Mouse (Mus musculus) testis, adult 2 months (tissue): ENCODE measurements around the gene Serpinb13. TPM values are rescaled to one million over a fixed set of nuclear protein-coding genes. Genes with fewer than 3 reads are reported as not detected.
"Not testable (repeated sequence)": the region's sequence is repeated elsewhere in the genome, so short reads cannot be mapped to it uniquely, and the experiment has no call there.

Source experiments
- H3K27ac ChIP-seq: fragments of 200-500 bp; 2 replicates; pipeline ENCODE4 v1.5.1; 2012; ENCODE audit warnings: low read depth, low read length; ENCODE audit not compliant: control insufficient read depth, insufficient read depth
- H3K27me3 ChIP-seq: fragments of 200-500 bp; 2 replicates; pipeline ENCODE4 v1.6.1; 2012; ENCODE audit warnings: mild to moderate bottlenecking, low read length, moderate library complexity; ENCODE audit not compliant: control insufficient read depth, insufficient read depth
- H3K36me3 ChIP-seq: fragments of 200-500 bp; 2 replicates; pipeline ENCODE4 v1.6.1; 2012; ENCODE audit warnings: mild to moderate bottlenecking, low read length; ENCODE audit not compliant: control insufficient read depth, insufficient read depth
- H3K4me1 ChIP-seq: fragments of 200-500 bp; 2 replicates; pipeline ENCODE4 v1.6.1; 2012; ENCODE audit warnings: low read length; ENCODE audit not compliant: control insufficient read depth, insufficient read depth
- H3K4me3 ChIP-seq: fragments of 200-500 bp; 2 replicates; pipeline ENCODE4 v1.5.1; 2012; ENCODE audit warnings: low read depth, mild to moderate bottlenecking, low read length, moderate library complexity, mixed read lengths; ENCODE audit not compliant: control insufficient read depth
- CTCF ChIP-seq: fragments of 200-500 bp; IDR thresholded peaks from 2 replicates; pipeline ENCODE4 v1.5.1; 2012; ENCODE audit warnings: low read depth, mild to moderate bottlenecking, inconsistent platforms, low read length, moderate library complexity; ENCODE audit not compliant: control insufficient read depth, insufficient read depth, insufficient replicate concordance
- POLR2A ChIP-seq: fragments of 200-500 bp; IDR thresholded peaks from 2 replicates; pipeline ENCODE4 v1.6.1; 2012; ENCODE audit warnings: low read depth, mild to moderate bottlenecking, inconsistent platforms, low read length, moderate library complexity; ENCODE audit not compliant: control insufficient read depth
- polyA plus RNA-seq: library from polyadenylated mRNA; depleted of rRNA; stranded (reverse); fragments of >200 nt; gene quantifications from 2 replicates; pipeline ENCODE4 v1.2.3, GENCODE M21; 2012; rRNA removed

Gene Serpinb13
- polyA plus RNA-seq, 1 experiment: not detected

- TF ChIP-seq POLR2A: no peak
- no peak for TF ChIP-seq CTCF
- no peaks in the 10 kb centered on the region for H3K4me1 ChIP-seq
- no peaks in the 10 kb centered on the region for H3K36me3 ChIP-seq
- H3K27ac ChIP-seq: no peak overlapping the region
- no peaks in the 10 kb centered on the region for H3K27me3 ChIP-seq
- no peak overlapping the region for H3K4me3 ChIP-seq
Observed at GRCm38 (mm10) chr1:106983865-106984264, 3.1 kb downstream of the Serpinb13 start.

GRCm38 (mm10) chr1:107000424-107000823, 19.6 kb downstream of the Serpinb13 start:
- no peak overlapping the region for H3K4me3 ChIP-seq
- no peak for TF ChIP-seq CTCF
- TF ChIP-seq POLR2A: no peak
- no peak overlapping the region for H3K27ac ChIP-seq
- H3K4me1 ChIP-seq: peaks cover 3% of the 10 kb centered on the region; the same call in 1 of the 2 replicates
- H3K27me3 ChIP-seq: no peaks in the 10 kb centered on the region
- no peaks in the 10 kb centered on the region for H3K36me3 ChIP-seq

DNA sequence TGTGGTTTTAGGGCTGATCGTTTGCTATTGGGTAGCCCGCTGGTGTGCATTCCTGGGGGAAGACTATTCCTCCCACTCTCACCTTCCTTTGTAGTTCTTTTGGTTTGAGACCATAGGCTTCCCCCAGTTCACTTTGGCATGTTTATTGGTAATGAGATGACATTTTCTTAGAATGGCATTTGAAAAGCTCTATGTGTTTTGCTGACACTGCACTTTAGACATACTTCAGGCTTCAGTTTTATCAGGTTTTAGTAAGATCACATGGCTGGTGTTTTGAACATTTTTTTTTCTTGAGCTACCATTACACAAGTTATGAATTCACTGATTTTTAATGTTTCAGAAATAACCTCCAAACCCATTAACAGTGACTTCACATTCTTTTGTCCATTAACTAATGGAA, 21.0 kb downstream of the Serpinb13 start:
- H3K27ac ChIP-seq: no peak overlapping the region
- TF ChIP-seq POLR2A: no peak
- no peak overlapping the region for H3K4me3 ChIP-seq
- H3K27me3 ChIP-seq: no peaks in the 10 kb centered on the region
- no peaks in the 10 kb centered on the region for H3K36me3 ChIP-seq
- H3K4me1 ChIP-seq: peaks cover 3% of the 10 kb centered on the region; the same call in 1 of the 2 replicates

GRCm38 (mm10) chr1:107006316-107006715, 25.5 kb downstream of the Serpinb13 start:
- Histone ChIP-seq H3K27ac (no peak overlapping the region), H3K36me3 (no peaks in the 10 kb centered on the region), H3K4me3 (no peak overlapping the region), H3K4me1 (no peaks in the 10 kb centered on the region), H3K27me3 (no peaks in the 10 kb centered on the region)
- TF ChIP-seq CTCF (no peak), POLR2A (no peak)

- Histone ChIP-seq H3K27ac (no peak overlapping the region), H3K4me1 (no peaks in the 10 kb centered on the region), H3K36me3 (no peaks in the 10 kb centered on the region), H3K27me3 (no peaks in the 10 kb centered on the region), H3K4me3 (no peak overlapping the region)
- TF ChIP-seq POLR2A (no peak), CTCF (no peak)
Observed at GRCm38 (mm10) chr1:107014530-107014929, 33.7 kb downstream of the Serpinb13 start.

- TF ChIP-seq POLR2A: no peak
- no peak for TF ChIP-seq CTCF
- H3K27ac ChIP-seq: no peak overlapping the region
- H3K27me3 ChIP-seq: no peaks in the 10 kb centered on the region
- no peaks in the 10 kb centered on the region for H3K36me3 ChIP-seq
- no peak overlapping the region for H3K4me3 ChIP-seq
- H3K4me1 ChIP-seq: no peaks in the 10 kb centered on the region
Observed at GRCm38 (mm10) chr1:107015210-107015609, 34.4 kb downstream of the Serpinb13 start.

DNA sequence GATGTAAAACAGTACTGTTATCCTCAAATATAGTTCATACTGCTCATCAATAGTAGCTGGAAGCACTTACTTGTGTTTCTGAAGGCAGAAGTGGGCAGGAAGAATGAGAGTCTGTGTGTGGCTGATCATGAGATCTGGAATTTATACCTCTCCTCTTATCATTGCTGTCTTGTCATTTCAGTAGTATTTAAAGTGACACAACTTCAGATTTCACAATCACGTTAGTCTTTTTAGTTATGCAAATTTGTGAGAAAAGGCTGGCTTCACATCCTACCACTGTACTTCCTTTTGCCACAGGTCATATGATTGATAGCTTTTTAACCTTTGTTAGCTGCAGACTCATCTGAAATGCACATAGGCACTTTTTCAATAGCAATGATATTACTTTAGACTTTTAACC, 45.1 kb downstream of the Serpinb13 start:
- Histone ChIP-seq H3K27me3 (no peaks in the 10 kb centered on the region), H3K4me1 (no peaks in the 10 kb centered on the region), H3K36me3 (no peaks in the 10 kb centered on the region), H3K27ac (no peak overlapping the region), H3K4me3 (no peak overlapping the region)
- TF ChIP-seq CTCF (no peak), POLR2A (no peak)

- H3K36me3 ChIP-seq: not testable (repeated sequence)
Observed at GRCm38 (mm10) chr1:107034236-107034635, 53.5 kb downstream of the Serpinb13 start.

More at GRCm38 (mm10) chr1:107034236-107034635, 53.5 kb downstream of the Serpinb13 start:
- H3K4me3 ChIP-seq, H3K27me3 ChIP-seq, H3K27ac ChIP-seq, H3K4me1 ChIP-seq: not testable (repeated sequence)

Other genes starting within 250 kb of the Serpinb13 start
- gene Kdsr, start 221.3 kb upstream of the Serpinb13 start, polyA plus RNA-seq: 1.5 and 2.3 TPM in 2 replicates
- 5.5 and 7.1 TPM in 2 replicates for gene Vps4b, start 184.3 kb upstream of the Serpinb13 start, polyA plus RNA-seq
- 0.14 TPM in 1 of 2 replicates, not detected in the other for gene Serpinb5, start 119.8 kb upstream of the Serpinb13 start, polyA plus RNA-seq
- gene Serpinb12, start 46.5 kb upstream of the Serpinb13 start, polyA plus RNA-seq: not detected in 2 replicates
- gene Serpinb3a, start 71.3 kb downstream of the Serpinb13 start, polyA plus RNA-seq: not detected in 2 replicates
- gene Serpinb3d, start 102.5 kb downstream of the Serpinb13 start, polyA plus RNA-seq: not detected in 2 replicates